Mouse (Mus musculus): ENCODE measurements around the gene Ppan.

Ppan gene

GRCm38 (mm10) chr9:20879097-20879792 is 8.7 kb upstream of the Ppan start, which contains the start of gene Angptl6:
Gene Angptl6, minus strand, starts transcription at chr9:20879727.
- DNase-seq (ENCODE audit: low spot score in 2 of 2): no peak

- DNase-seq (ENCODE audit: low spot score in 2 of 2): no peak
Measured at GRCm38 (mm10) chr9:20886563-20886962, 1.4 kb upstream of the Ppan start.

GRCm38 (mm10) chr9:20887191-20887590 is 784 bp upstream of the Ppan start:
- DNase-seq (ENCODE audit: low spot score in 2 of 2): no peak

- no peak for DNase-seq (ENCODE audit: low spot score in 2 of 2)
Measured at GRCm38 (mm10) chr9:20888386-20888765, 401 bp downstream of the Ppan start.

- DNase-seq (ENCODE audit: low spot score in 2 of 2): peak in 1 of 2 experiments; percentile 30
Measured at GRCm38 (mm10) chr9:20889185-20890141, 1.5 kb downstream of the Ppan start.

GRCm38 (mm10) chr9:20890411-20890810 is 2.4 kb downstream of the Ppan start:
- DNase-seq (ENCODE audit: low spot score in 2 of 2): no peak

- DNase-seq (ENCODE audit: low spot score in 2 of 2): no peak
Measured at GRCm38 (mm10) chr9:20891339-20892103, 3.5 kb downstream of the Ppan start.

GRCm38 (mm10) chr9:20892104-20892653 is 4.2 kb downstream of the Ppan start:
- DNase-seq (ENCODE audit: low spot score in 2 of 2): no peak

- DNase-seq (ENCODE audit: low spot score in 2 of 2): no peak
Measured at GRCm38 (mm10) chr9:20893069-20893468, 5.1 kb downstream of the Ppan start.

- DNase-seq (ENCODE audit: low spot score in 2 of 2): no peak
Measured at GRCm38 (mm10) chr9:20893590-20894343, 5.8 kb downstream of the Ppan start.

GRCm38 (mm10) chr9:20894629-20895028 is 6.7 kb downstream of the Ppan start:
- DNase-seq (ENCODE audit: low spot score in 2 of 2): no peak

- no peak for DNase-seq (ENCODE audit: low spot score in 2 of 2)
Measured at GRCm38 (mm10) chr9:20895382-20895781, 7.4 kb downstream of the Ppan start.

- no peak for DNase-seq (ENCODE audit: low spot score in 2 of 2)
Measured at GRCm38 (mm10) chr9:20897736-20898510, 9.9 kb downstream of the Ppan start.

- DNase-seq (ENCODE audit: low spot score in 2 of 2): peak; percentile 71 to 83
Measured at GRCm38 (mm10) chr9:20898511-20899073, 10.6 kb downstream of the Ppan start, which contains the start of gene Eif3g. Gene Eif3g, minus strand, starts transcription at chr9:20898623.

- DNase-seq (ENCODE audit: low spot score in 2 of 2): no peak
Measured at GRCm38 (mm10) chr9:20901466-20902173, 13.6 kb downstream of the Ppan start.

- no peak for DNase-seq (ENCODE audit: low spot score in 2 of 2)
Measured at GRCm38 (mm10) chr9:20902174-20902491, 14.2 kb downstream of the Ppan start.

- no peak for DNase-seq (ENCODE audit: low spot score in 2 of 2)
Measured at GRCm38 (mm10) chr9:20909948-20910347, 22.0 kb downstream of the Ppan start.

- peak in 1 of 2 experiments; percentile 17 for DNase-seq (ENCODE audit: low spot score in 2 of 2)
Measured at GRCm38 (mm10) chr9:20916160-20916559, 28.2 kb downstream of the Ppan start.

- DNase-seq (ENCODE audit: low spot score in 2 of 2): no peak
Measured at GRCm38 (mm10) chr9:20923258-20923657, 35.3 kb downstream of the Ppan start.

All from spleen, postnatal 14 days (tissue).